In genomic region chr8:84600311-84600907, GRCm38 (mm10) we compare ENCODE assay signal across 8 mouse cellular contexts.
DNase-seq lines count a peak whose midpoint lies in the region; ATAC-seq lines count a peak whose summit lies in the region.

No protein-coding gene starts in this region.

- ATAC-seq in hindbrain, embryonic 12.5 days (ENCODE audit: low FRiP score) = peak; percentile 20; the same call in 1 of the 2 replicates
- ATAC-seq in midbrain, embryonic 13.5 days = peak; percentile 51

- peak overlapping the region; percentile 25 for H3K4me3 ChIP-seq in hindbrain, embryonic 12.5 days
- H3K4me3 ChIP-seq in midbrain, embryonic 13.5 days (replicated peaks) = peak overlapping the region; percentile 27

- 3% methylated on average over 26 of the region's 26 CpGs for WGBS in hindbrain, embryonic 12.5 days
- 3% methylated on average over 26 of the region's 26 CpGs for WGBS in midbrain, embryonic 13.5 days

- H3K27me3 ChIP-seq in hindbrain, embryonic 12.5 days = peaks cover 13% of the 10 kb centered on the region
- 0 out of 2 replicates have a peak, but pooled peaks cover 9% of the 10 kb centered on the region for H3K27me3 ChIP-seq in midbrain, embryonic 13.5 days

- H3K36me3 ChIP-seq in hindbrain, embryonic 12.5 days = peaks cover 7% of the 10 kb centered on the region; the same call in 1 of the 2 replicates
- H3K36me3 ChIP-seq in midbrain, embryonic 13.5 days = peaks cover 6% of the 10 kb centered on the region; the same call in 1 of the 2 replicates

- intact Hi-C loops in left cerebral cortex, postnatal 10 days (cut with DNase I) = no loop called here

- H3K9ac ChIP-seq in hindbrain, embryonic 12.5 days = peak overlapping the region; percentile 62
- H3K9ac ChIP-seq in midbrain, embryonic 13.5 days (replicated peaks) = peak overlapping the region; percentile 63

- no peak overlapping the region for H3K27ac ChIP-seq in hindbrain, embryonic 12.5 days
- no peak overlapping the region for H3K27ac ChIP-seq in midbrain, embryonic 13.5 days

- no peaks in the 10 kb centered on the region for H3K9me3 ChIP-seq in hindbrain, embryonic 12.5 days (replicated peaks)
- no peaks in the 10 kb centered on the region for H3K9me3 ChIP-seq in midbrain, embryonic 13.5 days

- peak; percentile 31 for DNase-seq in gastrocnemius, postnatal 10 days
- no peak for DNase-seq in gastrocnemius, adult 8-10 months (ENCODE audit: low spot score in 2 of 2)
- peak; percentile 67 for DNase-seq in Muller cell, postnatal 12 days (ENCODE audit: inconsistent ontology term)
- no peak for DNase-seq in urinary bladder, postnatal 10 days (ENCODE audit: low spot score)
- DNase-seq in left cerebral cortex, postnatal 10 days (ENCODE audit: extremely low spot score in 1 of 2, low spot score in 2 of 2) = no peak
- no peak for DNase-seq in kidney, postnatal 10 days

- peaks cover 20% of the 10 kb centered on the region for H3K4me1 ChIP-seq in hindbrain, embryonic 12.5 days
- H3K4me1 ChIP-seq in midbrain, embryonic 13.5 days (replicated peaks) = peaks cover 25% of the 10 kb centered on the region

- peak overlapping the region; percentile 60 for H3K4me2 ChIP-seq in hindbrain, embryonic 12.5 days (replicated peaks)
- H3K4me2 ChIP-seq in midbrain, embryonic 13.5 days (replicated peaks) = peak overlapping the region; percentile 62

Comparison
In these comparisons a context has a peak if more than half of its experiments do, and no peak if none do; other contexts are left out.
1. DNase-seq: peak in gastrocnemius, postnatal 10 days (single experiment) and Muller cell, postnatal 12 days (single experiment); none in gastrocnemius, adult 8-10 months (0 of 2), urinary bladder, postnatal 10 days (single experiment), left cerebral cortex, postnatal 10 days (0 of 2) and kidney, postnatal 10 days (single experiment).